Mouse (Mus musculus): ENCODE data around the gene Mgarp. TPM values are rescaled to one million over a fixed set of nuclear protein-coding genes. Genes with fewer than 3 reads are reported as not detected.
"Not testable (repeated sequence)": the region's sequence is repeated elsewhere in the genome, so short reads cannot be mapped to it uniquely, and the experiment has no call there.

Gene Mgarp
- polyA plus RNA-seq, 1 experiment from 2014 or later: 2.5 TPM

DNA sequence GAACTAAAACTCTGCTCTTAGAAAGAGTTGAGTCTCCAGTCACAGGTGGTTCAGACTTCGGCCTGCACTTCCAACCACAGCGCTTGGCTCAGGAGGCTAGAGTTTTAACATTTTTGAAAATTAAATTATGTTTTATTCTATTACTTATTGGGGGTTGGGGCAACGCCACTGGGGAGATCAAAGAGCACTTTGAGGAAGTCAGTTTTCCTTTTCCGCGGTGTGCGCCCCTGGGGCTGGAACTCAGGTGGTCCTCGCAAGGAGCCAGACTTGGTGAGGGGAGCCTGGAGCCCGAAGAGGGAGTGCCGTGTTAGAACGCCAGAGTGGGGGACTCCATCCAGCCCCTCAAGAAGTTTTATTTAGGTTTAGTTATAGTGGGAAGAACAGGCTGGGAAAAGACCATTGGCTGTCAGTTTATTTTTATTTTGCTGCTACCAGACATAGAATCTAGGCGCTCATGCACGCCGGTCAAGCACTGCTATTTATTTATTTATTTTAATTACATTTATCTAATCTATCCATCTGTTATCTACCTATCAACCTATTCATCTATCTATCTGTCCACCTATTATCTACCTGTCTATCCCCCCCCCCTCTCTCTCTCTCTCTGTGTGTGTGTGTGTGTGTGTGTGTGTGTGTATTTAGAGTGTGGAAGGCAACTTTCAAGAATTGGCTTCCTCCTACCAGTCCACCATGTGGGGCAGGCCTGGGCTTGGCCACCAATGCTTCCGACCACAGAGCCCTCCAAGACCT lies 36.8 kb downstream of the Mgarp start:
- Histone ChIP-seq H3K9ac (no peak overlapping the region), H3K4me2 (peak overlapping the region; percentile 94), H3K9me3 (no peaks in the 10 kb centered on the region), H3K27me3 (0 out of 2 replicates have a peak, but pooled peaks cover 6% of the 10 kb centered on the region), H3K36me3 (no peaks in the 10 kb centered on the region), H3K27ac (no peak overlapping the region), H3K4me1 (peaks cover 13% of the 10 kb centered on the region), H3K4me3 (peak overlapping the region; percentile 64)
- 24% methylated on average over 14 of the region's 14 CpGs for WGBS
- ATAC-seq (ENCODE audit: borderline replicate concordance, extremely low read depth, low FRiP score, low TSS enrichment): no peak

DNA sequence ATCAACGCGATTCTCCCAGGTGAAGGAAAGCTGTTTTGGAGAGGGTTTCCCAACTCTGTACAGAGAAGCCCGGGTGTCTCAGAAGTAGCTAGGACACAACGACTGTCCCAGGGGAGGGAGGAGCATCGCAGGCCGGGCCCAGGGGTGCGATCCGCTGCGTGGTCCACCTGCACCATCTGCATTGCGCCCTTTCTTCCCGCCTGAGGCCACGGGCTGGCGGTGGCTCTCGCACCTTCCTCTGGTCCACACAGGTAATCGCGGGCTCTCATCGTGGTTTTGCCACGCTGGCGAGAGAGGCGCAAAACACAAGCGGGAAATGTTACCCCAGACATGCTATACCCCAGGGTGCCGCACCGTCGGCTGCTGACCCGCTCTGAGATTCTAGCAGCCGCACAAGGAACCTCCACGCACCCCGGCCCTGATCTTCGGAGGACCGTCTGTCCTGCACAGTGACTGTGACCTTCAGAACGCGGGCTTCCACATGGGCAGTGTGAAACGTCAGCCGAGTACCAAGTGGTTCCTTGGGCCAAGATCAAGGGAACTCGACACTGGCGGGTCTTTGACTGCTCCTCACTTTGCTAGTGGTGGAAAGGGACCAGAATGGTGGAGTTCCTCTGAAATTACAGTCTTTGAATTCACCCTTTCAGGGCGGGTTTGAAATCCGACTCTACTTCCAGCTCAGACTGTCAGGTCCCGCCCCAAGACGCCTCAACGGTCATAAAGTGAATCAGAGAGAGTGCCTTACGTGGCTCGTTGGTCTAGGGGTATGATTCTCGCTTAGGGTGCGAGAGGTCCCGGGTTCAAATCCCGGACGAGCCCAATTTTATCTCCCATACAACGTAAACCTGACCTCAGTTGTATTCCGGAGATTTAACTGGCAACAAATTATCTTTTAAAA lies 37.6 kb downstream of the Mgarp start:
- H3K27me3 ChIP-seq: 0 out of 2 replicates have a peak, but pooled peaks cover 4% of the 10 kb centered on the region
- no peaks in the 10 kb centered on the region for H3K36me3 ChIP-seq
- WGBS: under 1% methylated on average over 50 of the region's 50 CpGs
- H3K4me1 ChIP-seq: peaks cover 10% of the 10 kb centered on the region; the same call in 1 of the 2 replicates
- peak overlapping the region; percentile 51 for H3K9ac ChIP-seq
- no peaks in the 10 kb centered on the region for H3K9me3 ChIP-seq
- H3K4me3 ChIP-seq: peak overlapping the region; percentile 64
- peak; percentile 75 for ATAC-seq (ENCODE audit: borderline replicate concordance, extremely low read depth, low FRiP score, low TSS enrichment)
- peak overlapping the region; percentile 64 for H3K27ac ChIP-seq
- peak overlapping the region; percentile 94 for H3K4me2 ChIP-seq

DNA sequence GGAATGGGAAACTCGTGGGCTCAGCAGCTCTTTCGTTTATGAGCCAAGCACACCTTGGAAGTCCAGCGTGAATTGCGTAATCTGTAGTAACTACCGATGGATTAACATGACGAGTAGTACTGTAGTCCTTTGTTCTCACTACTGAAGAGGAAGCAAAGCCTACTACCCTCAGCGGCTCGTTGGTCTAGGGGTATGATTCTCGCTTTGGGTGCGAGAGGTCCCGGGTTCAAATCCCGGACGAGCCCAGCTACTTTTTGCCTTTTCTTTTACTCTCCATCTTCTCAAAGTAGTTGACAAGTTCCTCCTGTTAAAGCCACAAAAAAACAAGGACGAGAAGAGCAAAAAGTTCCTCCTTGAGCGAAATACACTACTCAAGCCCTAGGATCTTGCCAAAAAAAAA lies 38.4 kb downstream of the Mgarp start:
- Histone ChIP-seq H3K9ac (no peak overlapping the region), H3K27ac (no peak overlapping the region), H3K36me3 (no peaks in the 10 kb centered on the region), H3K4me3 (peak overlapping the region; percentile 64), H3K27me3 (no peaks in the 10 kb centered on the region), H3K4me1 (peaks cover 10% of the 10 kb centered on the region; the same call in 1 of the 2 replicates), H3K4me2 (peak overlapping the region; percentile 94), H3K9me3 (no peaks in the 10 kb centered on the region)
- WGBS: 1% methylated on average over 15 of the region's 15 CpGs
- ATAC-seq (ENCODE audit: borderline replicate concordance, extremely low read depth, low FRiP score, low TSS enrichment): peak; percentile 41; the same call in 1 of the 2 replicates

DNA sequence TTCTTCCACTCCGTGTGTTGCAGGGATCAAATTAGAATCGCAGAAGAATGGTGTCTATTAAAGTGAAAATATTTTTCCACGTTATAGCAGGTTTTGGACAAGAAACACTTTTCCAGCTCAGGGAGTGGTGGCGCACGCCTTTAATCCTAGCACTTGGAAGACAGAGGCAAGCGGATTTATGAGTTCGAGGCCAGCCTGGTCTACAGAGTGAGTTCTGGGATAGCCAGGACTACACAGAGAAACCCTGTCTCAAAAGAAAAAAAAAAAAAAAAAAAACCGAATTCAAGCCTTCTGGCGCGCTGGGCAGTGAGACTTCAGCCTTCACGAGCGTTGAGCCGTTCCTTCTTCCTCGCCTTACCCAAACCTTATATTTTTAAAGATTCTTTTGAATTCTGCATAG lies 38.9 kb downstream of the Mgarp start:
- H3K36me3 ChIP-seq: no peaks in the 10 kb centered on the region
- H3K9ac ChIP-seq: no peak overlapping the region
- no peaks in the 10 kb centered on the region for H3K27me3 ChIP-seq
- H3K4me3 ChIP-seq: peak overlapping the region; percentile 64
- WGBS: 13% methylated on average over 14 of the region's 14 CpGs
- peak overlapping the region; percentile 94 for H3K4me2 ChIP-seq
- H3K27ac ChIP-seq: no peak overlapping the region
- no peaks in the 10 kb centered on the region for H3K9me3 ChIP-seq
- ATAC-seq (ENCODE audit: borderline replicate concordance, extremely low read depth, low FRiP score, low TSS enrichment): no peak
- H3K4me1 ChIP-seq: peaks cover 10% of the 10 kb centered on the region; the same call in 1 of the 2 replicates

DNA sequence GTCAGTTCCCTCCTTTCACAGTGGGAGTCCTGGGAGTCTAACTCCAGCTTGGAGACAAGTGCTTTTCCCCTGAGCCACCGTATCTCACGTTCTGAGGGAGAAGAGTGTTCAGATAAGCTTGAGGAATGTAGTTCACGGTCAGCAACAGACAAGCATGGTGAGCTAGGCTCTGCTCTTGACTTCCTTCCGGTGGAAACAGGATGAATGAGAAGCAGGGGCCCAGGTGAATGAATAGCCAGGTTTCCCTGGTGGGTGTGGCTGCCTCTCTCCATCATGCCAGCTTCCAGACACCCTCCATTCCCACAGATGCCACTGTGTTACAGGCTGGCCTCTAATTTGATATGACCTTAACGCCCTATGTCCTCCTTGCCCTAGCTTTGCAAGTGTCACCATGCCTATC lies 39.5 kb downstream of the Mgarp start:
- 27% methylated on average over 5 of the region's 5 CpGs for WGBS
- H3K36me3 ChIP-seq: no peaks in the 10 kb centered on the region
- H3K27ac ChIP-seq: no peak overlapping the region
- no peaks in the 10 kb centered on the region for H3K9me3 ChIP-seq
- H3K4me3 ChIP-seq: no peak overlapping the region
- ATAC-seq (ENCODE audit: borderline replicate concordance, extremely low read depth, low FRiP score, low TSS enrichment): no peak
- no peak overlapping the region for H3K4me2 ChIP-seq
- H3K27me3 ChIP-seq: no peaks in the 10 kb centered on the region
- H3K9ac ChIP-seq: no peak overlapping the region
- H3K4me1 ChIP-seq: peaks cover 10% of the 10 kb centered on the region; the same call in 1 of the 2 replicates

DNA sequence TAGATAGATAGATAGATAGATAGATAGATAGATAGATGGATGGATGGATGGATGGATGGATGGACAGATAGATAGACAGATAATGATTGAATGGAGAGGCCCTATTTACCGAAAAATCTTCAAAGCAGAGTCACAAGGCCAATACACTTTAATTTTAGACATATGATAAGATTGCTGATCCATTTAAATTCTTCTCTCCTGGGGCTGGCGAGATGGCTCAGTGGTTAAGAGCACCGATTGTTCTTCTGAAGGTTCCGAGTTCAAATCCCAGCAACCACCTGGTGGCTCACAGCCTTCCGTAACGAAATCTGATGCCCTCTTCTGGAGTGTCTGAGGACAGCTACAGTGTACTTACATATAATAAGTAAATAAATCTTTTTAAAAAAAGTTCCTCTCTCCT lies 41.6 kb downstream of the Mgarp start:
- 85% methylated on average over 6 of the region's 6 CpGs for WGBS
- not testable (repeated sequence) for H3K36me3 ChIP-seq; H3K27ac ChIP-seq; H3K27me3 ChIP-seq; H3K4me2 ChIP-seq; H3K9ac ChIP-seq; H3K4me3 ChIP-seq; H3K4me1 ChIP-seq; H3K9me3 ChIP-seq; ATAC-seq (ENCODE audit: borderline replicate concordance, extremely low read depth, low FRiP score, low TSS enrichment)

DNA sequence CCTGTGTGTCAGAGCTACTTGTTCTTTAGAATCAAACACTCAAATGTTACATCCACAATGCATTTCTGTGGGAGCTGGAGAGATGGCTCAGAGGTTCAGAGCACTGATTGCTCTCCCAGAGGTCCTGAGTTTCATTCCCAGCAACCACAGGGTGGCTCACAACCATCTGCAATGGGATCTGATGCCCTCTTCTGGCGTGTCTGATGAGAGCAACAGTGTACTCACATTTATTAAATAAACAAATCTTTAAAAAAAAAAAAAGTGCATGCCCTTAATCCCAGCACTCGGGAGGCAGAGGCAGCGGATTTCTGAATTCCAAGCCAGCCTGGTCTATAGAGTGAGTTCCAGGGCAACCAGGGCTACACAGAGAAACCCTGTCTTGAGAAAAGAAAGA lies 42.5 kb downstream of the Mgarp start:
- Histone ChIP-seq H3K36me3 (no peaks in the 10 kb centered on the region), H3K9ac (no peak overlapping the region), H3K27me3 (no peaks in the 10 kb centered on the region), H3K4me1 (peaks cover 6% of the 10 kb centered on the region; the same call in 1 of the 2 replicates), H3K4me2 (no peak overlapping the region), H3K27ac (no peak overlapping the region), H3K4me3 (no peak overlapping the region), H3K9me3 (no peaks in the 10 kb centered on the region)
- no peak for ATAC-seq (ENCODE audit: borderline replicate concordance, extremely low read depth, low FRiP score, low TSS enrichment)
- 54% methylated on average over 3 of the region's 3 CpGs for WGBS

DNA sequence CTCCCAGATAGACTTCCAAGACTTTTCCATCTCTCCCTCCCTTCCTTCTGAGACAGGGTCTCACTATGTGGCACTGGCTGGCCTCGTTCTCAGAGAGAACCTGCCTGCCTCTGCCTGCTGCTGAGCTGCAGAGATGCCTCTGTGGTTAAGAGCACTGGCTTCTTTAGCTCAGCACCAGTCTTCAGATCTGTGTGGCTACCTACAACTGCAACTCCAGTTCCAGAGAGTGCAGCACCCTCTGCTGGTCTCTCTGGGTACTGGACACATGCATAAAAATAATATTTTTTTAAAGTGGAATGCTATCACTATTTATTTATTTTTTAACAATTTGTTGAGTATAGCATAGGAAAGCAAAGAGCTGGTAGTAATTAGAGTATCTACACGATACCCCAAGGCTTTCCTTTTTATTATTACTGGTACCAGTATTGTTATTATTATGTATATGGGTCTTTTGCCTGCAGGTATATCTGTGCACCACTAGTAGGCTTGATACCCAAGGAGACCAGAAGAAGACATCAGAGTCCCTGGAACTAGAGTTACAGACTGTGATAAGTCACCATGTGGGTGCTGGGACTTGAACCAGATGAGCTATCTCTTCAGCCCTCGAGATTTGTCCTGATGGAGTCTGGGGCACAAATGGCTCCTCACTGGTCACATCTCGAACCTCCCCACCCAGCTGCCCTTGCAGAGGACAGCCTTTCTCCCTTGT lies 43.1 kb downstream of the Mgarp start:
- Histone ChIP-seq H3K9me3 (no peaks in the 10 kb centered on the region), H3K27ac (no peak overlapping the region), H3K4me1 (peaks cover under 1% of the 10 kb centered on the region; the same call in 1 of the 2 replicates), H3K4me2 (no peak overlapping the region), H3K36me3 (no peaks in the 10 kb centered on the region), H3K27me3 (no peaks in the 10 kb centered on the region), H3K4me3 (no peak overlapping the region), H3K9ac (no peak overlapping the region)
- 76% methylated on average over 4 of the region's 4 CpGs for WGBS
- no peak for ATAC-seq (ENCODE audit: borderline replicate concordance, extremely low read depth, low FRiP score, low TSS enrichment)

DNA sequence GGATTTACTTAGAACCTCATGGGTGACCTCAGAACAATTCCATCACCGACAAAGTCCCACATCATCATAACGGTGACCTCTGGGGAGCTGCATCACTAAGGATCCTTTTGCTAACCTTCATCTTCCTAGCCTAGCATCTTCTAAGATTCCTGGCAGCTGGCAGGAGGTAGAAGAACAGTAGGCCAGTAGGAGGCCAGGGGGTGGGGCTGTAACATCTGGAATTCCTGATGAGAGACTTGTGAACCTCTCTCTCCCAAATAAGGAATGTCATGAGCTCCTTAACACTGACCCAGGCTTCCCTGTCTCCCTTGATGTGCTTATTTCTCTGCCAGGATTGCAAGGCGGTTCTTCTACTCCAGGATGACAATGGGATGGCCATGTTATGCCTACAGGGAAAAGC lies 45.7 kb downstream of the Mgarp start:
- no peak for ATAC-seq (ENCODE audit: borderline replicate concordance, extremely low read depth, low FRiP score, low TSS enrichment)
- Histone ChIP-seq H3K4me1 (no peaks in the 10 kb centered on the region), H3K36me3 (no peaks in the 10 kb centered on the region), H3K4me3 (no peak overlapping the region), H3K4me2 (no peak overlapping the region), H3K27me3 (no peaks in the 10 kb centered on the region), H3K9me3 (no peaks in the 10 kb centered on the region), H3K9ac (no peak overlapping the region), H3K27ac (no peak overlapping the region)
- 28% methylated on average over 3 of the region's 3 CpGs for WGBS

DNA sequence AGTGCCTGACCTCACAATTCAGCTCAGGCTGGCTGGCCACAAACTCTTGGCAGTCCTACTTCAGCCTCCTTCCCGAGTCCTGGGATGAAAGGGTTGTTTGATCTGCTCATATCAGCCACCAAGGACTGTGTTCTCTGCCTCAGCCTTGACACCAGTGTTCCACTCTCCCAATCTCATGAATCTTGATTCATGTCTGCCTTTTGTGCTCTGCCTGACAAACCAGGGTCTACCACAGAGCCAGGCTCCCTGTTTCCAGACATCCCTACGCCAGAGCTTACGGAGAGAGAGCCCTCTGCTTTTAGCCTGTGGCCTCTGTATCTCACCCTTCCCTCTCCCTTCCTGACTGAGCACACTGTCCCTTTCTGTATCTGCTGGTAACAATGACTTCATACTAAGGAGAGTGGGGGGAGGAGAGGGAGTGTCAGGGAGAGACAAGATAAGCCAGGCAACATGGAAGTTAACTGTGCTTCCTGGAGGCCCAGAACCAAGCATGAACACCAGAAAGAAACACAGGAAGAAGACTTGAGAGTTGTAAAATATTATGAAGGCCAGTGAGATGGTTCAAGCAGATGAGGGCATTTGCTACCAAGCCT lies 47.8 kb downstream of the Mgarp start:
- H3K9me3 ChIP-seq: no peaks in the 10 kb centered on the region
- no peak overlapping the region for H3K4me3 ChIP-seq
- ATAC-seq (ENCODE audit: borderline replicate concordance, extremely low read depth, low FRiP score, low TSS enrichment): no peak; the same call in 1 of the 2 replicates
- no peak overlapping the region for H3K9ac ChIP-seq
- H3K27ac ChIP-seq: no peak overlapping the region
- WGBS: 36% methylated on average over 3 of the region's 3 CpGs
- no peaks in the 10 kb centered on the region for H3K36me3 ChIP-seq
- H3K4me2 ChIP-seq: no peak overlapping the region
- no peaks in the 10 kb centered on the region for H3K4me1 ChIP-seq
- H3K27me3 ChIP-seq: no peaks in the 10 kb centered on the region

DNA sequence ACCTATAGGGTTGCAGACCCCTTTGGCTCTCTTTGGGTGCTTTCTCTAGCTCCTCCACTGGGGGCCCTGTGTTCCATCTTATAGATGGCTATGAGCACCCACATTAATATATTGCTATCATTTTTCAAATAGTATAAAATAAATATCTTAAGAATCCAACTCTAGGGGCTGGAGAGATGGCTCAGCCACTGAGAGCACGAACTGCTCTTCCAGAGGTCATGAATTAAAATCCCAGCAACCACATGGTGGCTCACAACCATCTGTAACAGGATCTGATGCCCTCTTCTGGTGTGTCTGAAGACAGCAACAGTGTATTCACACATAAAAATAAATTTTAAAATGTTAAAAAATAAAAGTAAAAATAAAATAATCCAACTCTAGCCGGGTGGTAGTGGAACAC lies 51.5 kb downstream of the Mgarp start:
- not testable (repeated sequence) for H3K9me3 ChIP-seq; H3K27ac ChIP-seq; H3K36me3 ChIP-seq; H3K27me3 ChIP-seq; H3K4me2 ChIP-seq; H3K4me1 ChIP-seq; ATAC-seq (ENCODE audit: borderline replicate concordance, extremely low read depth, low FRiP score, low TSS enrichment); H3K4me3 ChIP-seq; H3K9ac ChIP-seq
- 88% methylated on average over 2 of the region's 2 CpGs for WGBS

Measured in lung, embryonic 15.5 days (tissue).